Mouse (Mus musculus) heart, adult 9 months (tissue): ENCODE measurements around the gene Ramp3.
A peak's percentile ranks its signal among the peaks of the same experiment; 100 is the strongest.

Source experiments
- DNase-seq, 2 experiments: peaks; one replicate each; pipeline ENCODE4 v3.0.0; 2022; ENCODE audit warnings: low spot score in 2 of 2

Ramp3 gene

DNA sequence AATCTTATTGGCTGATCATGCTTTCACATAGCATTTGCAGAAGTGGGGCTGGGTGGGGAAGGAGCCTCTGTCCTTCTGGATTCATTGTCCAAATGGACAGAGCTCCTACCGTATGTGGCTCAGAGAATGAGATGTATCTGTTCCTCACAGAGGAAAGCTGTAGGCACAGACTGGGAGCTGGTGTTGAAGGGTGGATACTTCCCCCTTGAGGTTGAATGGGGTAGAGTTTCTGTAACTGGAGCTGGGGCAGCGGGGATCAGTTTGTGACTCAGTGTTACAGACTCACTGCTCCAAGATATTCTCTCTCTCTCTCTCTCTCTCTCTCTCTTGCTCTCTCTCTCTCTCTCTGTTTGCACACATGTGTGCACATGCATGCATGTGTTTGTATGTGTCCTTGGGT, 11.7 kb downstream of the Ramp3 start:
- no peak for DNase-seq

DNA sequence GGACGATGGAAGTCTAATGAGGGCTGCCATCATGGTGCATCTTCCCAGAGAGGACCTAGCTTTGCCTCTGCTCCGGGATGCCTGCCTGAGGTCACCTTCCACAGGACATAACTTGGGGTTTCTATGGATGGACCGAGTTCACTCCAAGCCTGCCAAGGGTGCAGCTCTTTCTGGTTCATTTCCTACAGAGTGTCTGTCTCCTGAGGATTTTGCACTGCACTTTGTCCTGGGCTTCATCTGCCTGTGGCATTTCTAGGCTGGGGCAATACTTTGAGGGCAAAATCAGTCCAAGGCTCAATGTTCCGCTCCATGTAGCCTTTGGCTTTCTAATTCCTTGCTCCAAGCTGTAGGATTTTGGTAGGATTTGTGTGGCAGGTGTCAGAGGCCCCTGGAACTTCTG, 12.5 kb downstream of the Ramp3 start:
- DNase-seq = no peak

DNA sequence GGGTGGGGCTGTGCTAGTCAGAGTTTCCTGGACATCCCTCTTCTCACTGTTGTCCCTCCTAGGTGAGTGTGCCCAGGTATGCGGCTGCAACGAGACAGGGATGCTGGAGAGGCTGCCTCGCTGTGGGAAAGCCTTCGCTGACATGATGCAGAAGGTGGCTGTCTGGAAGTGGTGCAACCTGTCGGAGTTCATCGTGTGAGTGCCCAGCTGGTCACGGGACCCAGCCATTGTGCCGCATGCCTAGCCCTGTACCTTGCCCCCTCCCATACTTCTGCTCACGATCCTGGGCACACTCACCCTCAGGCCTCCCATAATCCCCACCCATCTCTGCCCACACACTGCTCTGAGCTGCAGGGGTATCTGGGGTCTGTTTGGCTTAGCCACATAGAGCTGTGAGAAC, 16.4 kb downstream of the Ramp3 start:
- no peak for DNase-seq

DNA sequence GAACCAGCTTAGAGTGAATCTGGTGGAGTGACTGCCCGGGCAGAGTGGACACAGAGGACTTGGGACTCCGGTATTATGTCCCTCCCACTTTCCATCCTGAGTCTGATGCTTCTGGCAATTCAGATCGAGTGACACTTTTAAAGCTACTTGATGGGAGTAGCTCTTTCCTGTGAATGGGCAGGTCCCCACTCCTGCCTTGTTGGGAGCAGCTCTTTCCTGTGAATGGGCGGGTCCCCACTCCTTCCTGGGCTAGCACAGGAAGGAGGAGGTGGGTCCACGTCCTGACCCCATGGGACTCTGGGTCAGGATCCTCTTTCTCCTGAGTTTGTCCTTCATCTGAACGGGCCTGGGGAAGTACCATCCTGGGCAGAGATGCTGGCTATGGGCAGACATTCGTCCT, 17.1 kb downstream of the Ramp3 start:
- DNase-seq = peak; percentile 57 to 80

DNA sequence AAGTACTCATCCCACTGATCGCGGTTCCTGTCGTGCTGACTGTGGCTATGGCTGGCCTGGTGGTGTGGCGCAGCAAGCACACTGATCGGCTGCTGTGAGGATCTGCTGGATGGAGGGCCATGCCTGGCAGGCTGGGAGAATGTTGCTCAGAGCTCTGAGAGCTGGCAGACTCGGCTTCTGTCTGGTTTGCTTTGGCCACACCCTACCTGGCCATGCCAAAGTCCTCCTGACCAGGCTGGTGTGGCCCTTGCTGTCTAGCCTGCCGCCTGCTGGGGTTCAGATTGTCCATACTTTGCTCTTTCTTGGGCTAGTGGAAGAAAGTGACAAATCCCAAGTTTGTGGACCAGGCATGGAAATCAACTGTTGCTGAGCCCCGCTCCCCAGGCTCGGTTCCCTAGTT, 18.3 kb downstream of the Ramp3 start:
- no peak for DNase-seq

DNA sequence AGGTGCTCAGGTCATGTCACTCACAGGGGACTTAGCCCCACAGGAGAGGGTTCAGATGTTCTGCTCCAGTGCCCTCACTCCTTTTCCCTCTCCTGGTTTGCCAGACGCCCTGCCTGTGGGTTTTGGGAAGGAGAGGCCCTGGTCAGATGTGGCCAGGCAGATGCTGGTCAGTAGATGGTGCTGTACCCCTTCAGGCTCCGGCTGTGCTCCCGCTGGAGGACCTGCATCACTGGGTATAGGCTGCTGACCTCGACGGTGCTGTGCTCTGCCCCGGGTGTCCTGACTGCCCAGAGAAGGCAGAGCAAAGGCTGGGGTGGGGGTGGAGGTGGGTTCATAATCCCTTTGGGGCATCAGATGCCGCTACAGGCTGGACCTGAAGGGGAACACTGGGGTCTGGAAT, 19.2 kb downstream of the Ramp3 start:
- no peak for DNase-seq

DNA sequence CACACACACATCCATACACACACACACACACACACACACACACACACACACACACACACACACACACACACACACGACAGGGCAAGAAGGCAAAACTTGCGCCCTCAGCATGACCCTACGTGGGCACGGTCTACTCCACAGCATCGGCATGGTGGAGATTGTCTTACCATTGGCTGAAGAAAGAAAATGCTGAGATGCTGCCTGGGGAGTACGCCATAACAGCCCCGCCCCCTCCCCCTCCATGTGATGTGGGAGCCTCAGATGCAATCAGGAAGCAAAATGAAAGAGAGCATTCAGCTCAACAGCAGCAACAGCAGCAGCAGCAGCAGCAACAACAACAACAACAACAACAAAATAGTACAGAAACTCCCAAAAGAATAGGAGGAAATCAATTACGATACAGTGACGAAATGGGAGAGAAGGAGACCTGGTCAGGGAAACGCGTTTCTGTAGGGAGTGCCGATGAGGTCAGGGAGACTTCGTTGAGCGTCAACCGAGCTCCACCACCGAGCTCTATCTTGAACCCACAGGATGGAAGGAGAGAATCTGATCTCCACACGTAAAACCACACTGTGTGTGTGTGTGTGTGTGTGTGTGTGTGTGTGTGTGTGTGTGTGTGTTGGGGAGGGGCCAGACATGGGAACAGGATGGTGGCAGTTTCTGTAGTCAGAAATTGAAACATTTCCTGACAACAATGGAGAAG, 21.5 kb downstream of the Ramp3 start:
- DNase-seq = no peak

DNA sequence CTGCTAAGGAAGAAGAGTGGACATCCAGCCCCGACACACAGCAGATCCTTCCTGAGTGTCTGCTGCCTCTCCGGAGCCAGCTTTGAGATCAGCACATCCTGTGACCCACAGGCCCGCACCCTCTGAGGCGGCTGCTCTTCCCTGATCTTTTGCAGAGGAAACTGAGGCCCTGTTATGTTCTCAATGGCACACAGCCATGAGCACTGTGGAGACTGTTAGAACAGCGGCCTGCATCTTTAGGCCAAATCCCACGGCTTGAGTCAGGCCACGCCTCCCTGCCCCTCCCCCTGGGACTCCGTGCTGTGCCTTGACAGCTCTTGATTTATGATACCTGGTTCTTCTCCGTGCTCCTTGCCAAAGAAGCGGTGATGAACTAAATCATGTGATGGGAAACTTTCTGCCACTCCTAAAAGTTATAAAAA, 22.1 kb downstream of the Ramp3 start:
- DNase-seq = peak; percentile 56 to 58

DNA sequence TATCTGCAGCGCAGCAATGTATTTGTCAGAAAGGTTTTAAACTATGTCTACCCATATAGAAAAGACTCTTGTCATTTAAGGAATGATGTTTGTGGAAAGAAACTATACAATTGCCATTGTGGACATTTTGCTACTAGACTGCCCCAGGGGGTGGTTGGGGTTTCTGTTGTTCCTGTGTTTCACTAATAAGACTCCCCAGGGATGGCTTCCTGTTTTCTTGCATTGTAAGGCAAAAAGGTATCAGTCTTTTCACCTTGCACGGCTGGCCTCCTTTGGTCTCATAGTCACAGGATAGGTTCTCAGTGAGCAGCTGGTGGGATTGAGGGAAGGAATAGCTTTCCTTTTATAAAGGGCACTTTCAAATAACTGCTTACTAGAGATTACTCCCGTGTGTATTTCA, 26.4 kb downstream of the Ramp3 start:
- DNase-seq = no peak

DNA sequence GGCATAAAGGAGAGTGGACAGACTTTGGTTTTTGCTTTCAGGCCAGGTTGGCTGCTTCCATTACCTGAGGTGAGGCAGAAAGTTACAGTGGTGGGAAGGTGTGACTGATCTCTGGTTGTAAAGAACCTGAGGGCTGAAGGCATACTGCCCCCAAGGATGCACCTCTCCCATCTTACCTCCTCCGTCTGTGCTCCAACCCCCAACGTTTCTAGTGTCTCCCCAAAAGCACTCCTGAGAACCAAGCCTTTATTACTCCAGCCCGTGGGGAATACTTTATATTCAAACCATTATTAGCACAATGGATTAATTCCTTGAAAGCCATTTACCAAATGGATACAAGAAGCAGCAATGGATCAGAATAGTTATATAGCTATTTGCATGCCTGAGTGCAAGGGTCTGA, 30.6 kb downstream of the Ramp3 start:
- no peak for DNase-seq

DNA sequence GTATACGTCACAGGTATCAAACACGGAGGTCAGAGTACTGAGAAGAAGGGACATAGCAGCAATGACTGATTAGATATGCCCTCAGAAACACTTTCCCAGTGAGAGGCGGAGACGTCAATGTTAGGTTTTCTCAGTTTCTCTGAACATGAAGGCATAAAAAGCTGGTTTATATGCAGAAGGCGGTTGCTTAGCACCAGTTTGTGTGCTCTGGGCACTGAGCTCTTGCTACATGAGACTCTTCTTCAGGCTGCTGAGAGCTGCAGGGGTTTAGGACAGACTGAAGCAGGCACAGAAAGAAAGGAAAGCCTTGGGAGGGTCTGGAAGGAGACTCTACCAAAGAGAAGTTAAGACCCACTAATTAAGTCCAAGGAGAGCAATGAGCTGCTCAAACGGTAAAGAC, 34.0 kb downstream of the Ramp3 start:
- no peak for DNase-seq

DNA sequence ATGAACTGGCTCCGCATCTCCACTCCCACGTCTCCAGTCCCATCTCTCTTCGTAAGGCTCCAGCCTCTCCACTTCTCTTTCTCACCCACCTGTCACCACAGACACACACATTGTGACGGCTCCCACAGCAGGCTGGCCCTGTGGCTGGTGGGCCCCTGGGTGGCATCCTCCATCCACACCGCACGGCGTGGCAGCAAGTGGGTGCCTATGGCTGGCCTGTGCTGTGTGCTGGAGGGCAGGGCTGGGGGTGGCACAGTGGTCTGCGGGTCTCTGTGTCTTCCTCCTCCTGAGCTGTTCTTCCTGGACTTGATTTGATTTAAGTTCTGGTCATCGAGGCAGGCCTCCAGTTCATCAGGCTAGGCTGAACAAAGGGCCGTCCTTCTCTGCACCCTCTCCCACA, 35.8 kb downstream of the Ramp3 start:
- no peak for DNase-seq

DNA sequence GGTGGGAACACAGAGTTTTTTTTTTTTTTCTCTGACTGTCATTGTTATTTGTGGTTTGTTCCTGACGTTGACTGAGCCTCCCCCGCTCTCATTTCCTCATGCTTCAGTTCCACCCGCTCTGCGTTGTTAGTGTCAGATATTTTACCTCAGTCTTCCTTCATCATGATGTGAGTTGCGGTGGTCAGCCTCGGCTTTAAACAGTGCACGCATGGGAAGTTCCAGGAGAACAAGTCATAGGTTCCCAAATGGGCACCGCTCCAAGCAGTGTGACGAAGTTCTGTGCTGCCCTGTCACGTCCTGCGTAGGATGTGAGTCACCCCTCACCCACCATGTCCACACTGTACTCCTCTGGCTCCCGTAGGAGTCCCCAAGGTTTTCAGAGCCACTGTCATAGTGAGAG, 36.9 kb downstream of the Ramp3 start:
- peak; percentile 33 to 54 for DNase-seq

DNA sequence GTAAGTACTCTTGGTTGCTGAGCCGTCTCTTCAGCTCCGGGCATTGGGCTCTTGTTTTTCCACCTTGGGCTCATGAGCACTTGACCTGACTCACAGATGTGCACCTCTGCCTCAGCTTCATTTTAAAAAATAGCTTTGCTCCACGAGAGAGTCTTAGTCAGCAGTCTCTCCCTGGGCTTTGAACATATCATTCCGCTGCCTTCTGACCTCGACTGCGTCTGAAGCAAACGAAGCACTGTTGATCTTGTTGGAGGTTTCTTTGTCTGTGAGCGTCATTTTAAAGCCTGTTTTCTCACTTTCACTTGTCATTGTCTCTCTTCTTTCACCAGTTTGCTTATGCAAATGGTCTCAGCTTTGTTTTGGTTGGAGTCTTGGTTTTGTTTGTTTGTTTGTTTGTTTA, 38.2 kb downstream of the Ramp3 start:
- no peak for DNase-seq

DNA sequence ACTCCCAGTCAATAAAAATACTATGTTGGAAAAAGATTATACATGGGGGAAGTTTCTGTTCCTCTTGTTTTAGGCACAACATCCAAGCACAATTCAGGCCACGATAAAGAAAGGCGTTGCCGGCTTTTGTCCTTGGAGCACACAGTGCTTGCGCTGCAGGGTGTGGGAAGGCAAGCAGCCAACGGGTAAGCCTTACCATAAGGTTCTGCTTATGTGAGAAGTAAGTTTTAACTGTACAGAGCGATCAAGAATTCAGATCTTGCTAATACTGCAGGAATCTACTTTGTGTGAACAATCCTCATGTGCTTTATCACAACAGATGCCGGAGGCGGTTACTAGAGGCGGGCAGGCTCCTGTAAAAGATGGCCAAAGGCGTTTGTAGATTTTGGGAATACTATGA, 39.4 kb downstream of the Ramp3 start:
- no peak for DNase-seq

DNA sequence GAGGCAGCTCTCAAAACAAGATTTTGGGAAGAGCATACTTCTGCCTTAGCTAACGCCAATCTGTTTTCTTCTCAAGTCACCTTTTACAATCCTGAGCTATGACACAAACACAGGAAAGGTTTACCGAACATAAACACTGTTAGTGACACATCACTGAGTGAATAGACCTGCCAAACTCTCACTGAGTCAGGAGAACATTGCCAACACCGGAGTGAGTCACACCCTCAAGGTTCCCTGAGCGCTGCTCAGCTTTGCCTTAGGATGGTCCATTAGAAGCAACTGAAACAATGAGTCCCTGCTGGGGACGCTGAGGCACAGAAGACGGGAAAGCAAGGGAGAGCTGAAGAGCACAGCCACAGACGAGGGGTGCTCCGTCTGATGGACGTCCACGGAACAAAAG, 40.0 kb downstream of the Ramp3 start:
- DNase-seq = no peak

DNA sequence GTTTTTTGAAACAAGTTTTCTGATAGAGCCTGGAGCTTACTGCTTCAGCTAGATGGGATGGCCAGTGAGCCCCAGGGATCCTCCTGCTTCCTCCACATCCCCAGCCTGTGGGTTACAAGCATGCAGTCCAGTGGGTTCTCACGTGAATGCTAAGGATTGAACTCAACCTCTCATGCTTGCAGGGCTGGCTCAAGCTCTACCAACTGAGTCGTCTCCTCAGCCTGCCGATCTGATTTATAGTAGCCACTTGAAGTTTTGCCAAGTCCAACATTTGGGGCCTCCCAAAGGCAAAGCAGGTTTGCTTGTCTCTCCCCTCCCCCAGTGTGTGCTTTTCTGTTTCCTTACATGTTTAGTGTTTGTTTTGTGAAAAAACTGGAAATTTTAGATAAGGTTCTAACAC, 43.9 kb downstream of the Ramp3 start:
- no peak for DNase-seq

DNA sequence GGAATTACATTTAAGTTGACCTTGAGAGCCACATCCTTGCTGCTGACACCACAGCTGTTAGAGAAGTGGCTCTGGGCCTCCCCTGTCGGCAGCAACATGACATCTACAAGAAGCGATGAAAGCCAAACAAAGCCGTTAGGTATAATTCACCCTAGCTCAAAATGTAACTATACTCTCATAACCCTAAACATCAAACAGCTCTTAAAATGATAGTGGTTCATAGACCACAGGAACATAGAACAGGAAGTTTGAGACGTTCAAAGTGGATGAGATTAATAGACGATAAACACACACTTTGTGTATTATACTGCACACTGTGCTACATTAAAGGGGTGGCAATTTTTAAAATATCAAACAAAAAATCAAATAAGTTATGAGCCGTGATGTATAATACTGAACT, 46.5 kb downstream of the Ramp3 start:
- no peak for DNase-seq

DNA sequence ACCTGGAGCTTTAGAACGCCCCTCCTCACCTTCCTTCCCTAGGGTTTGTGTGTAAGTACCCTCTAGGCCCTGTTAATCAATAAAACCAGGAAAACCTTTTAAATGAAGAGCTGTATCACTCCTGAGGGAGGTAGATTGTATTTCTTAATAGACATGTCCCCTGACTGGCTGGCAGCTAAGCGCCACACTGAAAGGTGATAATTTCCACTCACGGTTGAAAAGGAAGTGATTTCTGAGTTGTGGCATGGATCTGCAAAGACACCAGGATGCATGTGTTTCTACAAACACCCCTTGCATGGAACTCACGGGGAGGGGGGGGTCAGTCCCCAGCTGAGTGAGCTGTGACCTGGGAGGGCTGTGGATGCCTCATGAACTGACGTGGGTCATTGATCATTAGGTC, 47.2 kb downstream of the Ramp3 start:
- DNase-seq = no peak

DNA sequence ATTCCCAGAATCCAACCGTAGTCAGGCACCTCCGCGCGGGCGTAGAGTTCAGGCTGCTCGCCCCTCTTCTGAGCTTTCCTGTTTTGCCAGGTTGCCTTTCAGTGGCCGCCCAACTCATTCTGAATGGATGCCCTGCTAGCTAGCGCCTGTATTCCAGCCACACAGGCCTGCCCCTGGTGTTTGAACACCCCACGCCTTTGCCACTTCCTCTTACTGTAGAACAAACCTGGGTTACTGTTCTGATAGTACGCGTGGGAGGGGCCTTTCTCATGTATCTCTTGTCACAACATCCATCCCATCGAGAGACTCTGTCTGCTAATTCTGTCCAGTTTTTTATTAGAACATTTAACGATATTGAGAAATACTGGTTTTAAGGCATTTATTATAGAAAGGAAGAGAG, 48.5 kb downstream of the Ramp3 start:
- no peak for DNase-seq

DNA sequence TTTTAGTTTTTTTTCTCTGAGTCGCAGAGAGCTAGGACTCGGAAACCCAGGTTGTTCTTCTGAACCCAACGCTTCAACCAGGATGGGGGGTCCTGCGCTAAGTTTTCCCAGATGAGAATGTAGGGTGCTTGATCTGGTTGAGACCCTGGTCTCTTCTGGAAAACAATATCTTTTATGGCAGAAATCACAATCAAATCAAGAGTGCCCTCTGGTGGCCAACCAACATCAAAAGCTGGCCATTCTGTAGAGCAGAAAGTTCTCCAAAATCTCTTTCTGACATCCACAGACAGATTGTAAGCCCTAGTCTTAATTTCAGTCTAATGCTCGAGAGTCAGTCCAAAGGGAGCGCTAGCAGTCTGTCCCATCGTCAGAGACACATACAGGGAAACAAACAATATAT, 50.1 kb downstream of the Ramp3 start:
- no peak for DNase-seq

DNA sequence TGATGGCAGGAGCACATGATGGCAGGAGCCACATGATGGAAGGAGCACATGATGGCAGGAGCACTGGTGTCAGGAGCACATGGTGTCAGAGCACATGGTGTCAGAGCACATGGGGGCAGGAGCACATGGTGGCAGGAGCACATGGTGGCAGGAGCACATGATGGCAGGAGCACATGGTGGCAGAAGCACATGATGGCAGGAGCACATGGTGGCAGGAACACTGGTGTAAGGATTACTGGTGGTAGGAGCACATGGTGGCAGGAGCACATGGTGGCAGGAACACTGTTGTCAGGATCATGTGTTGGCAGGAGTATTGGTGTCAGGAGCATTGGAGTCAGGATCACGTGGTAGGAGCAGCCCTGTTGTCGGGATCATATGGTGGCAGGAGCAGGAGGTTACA, 52.1 kb downstream of the Ramp3 start:
- no peak for DNase-seq

DNA sequence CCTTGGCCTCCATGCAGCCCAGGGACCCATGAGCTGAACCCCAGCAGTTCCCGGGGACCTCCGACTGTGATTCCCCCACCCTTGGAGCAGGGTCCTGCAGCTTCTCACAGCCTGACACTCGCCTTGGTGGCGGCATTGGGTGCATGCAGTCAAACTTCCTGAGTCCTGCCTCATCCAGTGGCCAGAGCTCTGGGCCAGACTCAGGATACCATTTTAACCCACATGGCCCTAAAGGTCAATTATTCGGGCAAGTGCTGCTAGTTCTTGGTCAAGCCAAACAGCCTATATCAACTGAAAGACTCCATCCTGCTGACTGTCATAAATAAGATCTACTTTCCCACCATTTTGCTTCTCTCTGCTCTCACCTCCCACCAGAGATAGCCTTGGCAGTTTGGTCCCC, 62.4 kb downstream of the Ramp3 start:
- no peak for DNase-seq

DNA sequence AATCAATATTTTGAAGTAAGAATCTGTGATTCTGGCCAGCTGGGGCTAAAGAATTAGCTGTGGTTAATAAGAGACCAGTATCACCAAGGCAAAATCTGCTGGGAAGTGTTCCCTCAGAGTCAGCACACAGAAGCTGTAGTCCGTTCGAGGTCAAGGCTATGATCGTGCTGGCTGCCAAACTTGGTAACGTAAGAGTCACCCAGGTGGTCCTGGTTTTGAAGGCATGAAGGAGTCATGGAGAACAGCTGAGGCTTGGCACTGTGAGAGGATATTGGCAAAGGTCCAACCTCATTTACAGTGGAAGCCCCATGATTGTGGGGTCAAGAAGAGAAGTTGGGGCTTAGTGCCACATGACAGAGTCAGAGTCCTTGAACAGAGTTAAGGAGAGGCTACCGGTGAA, 68.6 kb downstream of the Ramp3 start:
- no peak for DNase-seq
